Mouse (Mus musculus): Measurements from ENCODE around the gene Jade2.

DNA sequence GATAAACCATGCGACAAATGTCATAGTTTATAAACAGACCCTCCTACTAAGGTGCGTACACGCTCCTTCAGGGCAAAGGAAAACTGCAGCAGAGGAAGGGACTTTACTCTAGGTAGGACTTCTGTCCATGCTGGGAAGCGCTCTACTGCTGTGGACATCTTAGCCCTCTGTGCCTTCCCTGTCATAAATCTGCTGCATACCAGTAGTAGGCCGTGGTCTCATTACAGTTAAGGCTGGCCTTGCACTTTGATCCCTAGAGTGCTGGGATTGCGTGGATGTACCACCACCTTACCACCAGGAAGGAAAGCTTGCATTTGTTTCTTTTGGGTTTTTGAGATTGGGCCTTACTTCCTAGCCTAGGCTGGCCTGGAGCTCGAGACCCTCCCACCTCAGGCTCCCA lies 66.8 kb downstream of the Jade2 start:
- TF ChIP-seq GATA1 (IDR thresholded peaks at IDR 0.05; ENCODE audit: borderline replicate concordance, low read length) (no peak), FLI1 (IDR thresholded peaks at IDR 0.05; ENCODE audit: low read length) (no peak)

Data from megakaryocyte, embryonic 14.5 days (primary cell).